Mouse (Mus musculus) mouse embryonic stem cell (cell line): Measurements from ENCODE around the gene Adamtsl3.

Experiments used
- in situ Hi-C, 2 experiments: fragments of 300-500 bp; cut with MboI; formaldehyde crosslinking; loops; 1 replicate in 1 of 2; 3 replicates in 1 of 2; pipeline ENCODE4 v1.14.3; 2019 to 2020; ENCODE audit warnings: low sequenced_read_pairs in 2 of 2, low pct_unique_long_range_greater_than_20kb in 1 of 2, mixed read lengths in 1 of 2; ENCODE audit not compliant: unreplicated experiment in 1 of 2

Adamtsl3 gene

GRCm38 (mm10) chr7:82335211-82336121 lies at the start of gene Adamtsl3:
Gene Adamtsl3 (plus strand): TSS chr7:82335694.
- in situ Hi-C loops, result no loop called here

GRCm38 (mm10) chr7:82287242-82287641 lies 48.3 kb upstream of the Adamtsl3 start:
- in situ Hi-C loops, result loop anchor here in 1 of 2 experiments (25.0 kb wide), 1 partner anchor 500 kb away; the partner anchor contains the start of gene 3110040N11Rik

- in situ Hi-C loops, result loop anchor here in 1 of 2 experiments (25.0 kb wide), 1 partner anchor 506 kb away; the partner anchor contains the start of gene 3110040N11Rik
Observed at GRCm38 (mm10) chr7:82293441-82293840, 42.1 kb upstream of the Adamtsl3 start.

- in situ Hi-C loops, result loop anchor here in 1 of 2 experiments (25.0 kb wide), 1 partner anchor 507 kb away; the partner anchor contains the start of gene 3110040N11Rik
Observed at GRCm38 (mm10) chr7:82294083-82294482, 41.4 kb upstream of the Adamtsl3 start.

- in situ Hi-C loops, result loop anchor here in 1 of 2 experiments (25.0 kb wide), 1 partner anchor 507 kb away; the partner anchor contains the start of gene 3110040N11Rik
Observed at GRCm38 (mm10) chr7:82294611-82295010, 40.9 kb upstream of the Adamtsl3 start.

- in situ Hi-C loops, result no loop called here
Observed at GRCm38 (mm10) chr7:82308398-82308797, 27.1 kb upstream of the Adamtsl3 start.

GRCm38 (mm10) chr7:82318515-82318914 lies 17.0 kb upstream of the Adamtsl3 start:
- in situ Hi-C loops, result no loop called here

- in situ Hi-C loops, result no loop called here
Observed at GRCm38 (mm10) chr7:82326616-82327015, 8.9 kb upstream of the Adamtsl3 start.

GRCm38 (mm10) chr7:82327201-82327600 lies 8.3 kb upstream of the Adamtsl3 start:
- in situ Hi-C loops, result no loop called here

- in situ Hi-C loops, result no loop called here
Observed at GRCm38 (mm10) chr7:82327881-82328280, 7.6 kb upstream of the Adamtsl3 start.

GRCm38 (mm10) chr7:82329831-82330230 lies 5.7 kb upstream of the Adamtsl3 start:
- in situ Hi-C loops, result no loop called here

GRCm38 (mm10) chr7:82330860-82331259 lies 4.6 kb upstream of the Adamtsl3 start:
- in situ Hi-C loops, result no loop called here

GRCm38 (mm10) chr7:82334000-82334399 lies 1.5 kb upstream of the Adamtsl3 start:
- in situ Hi-C loops, result no loop called here

GRCm38 (mm10) chr7:82336132-82336531 lies 638 bp downstream of the Adamtsl3 start:
- in situ Hi-C loops, result no loop called here

GRCm38 (mm10) chr7:82338121-82338520 lies 2.6 kb downstream of the Adamtsl3 start:
- in situ Hi-C loops, result no loop called here

GRCm38 (mm10) chr7:82338532-82338931 lies 3.0 kb downstream of the Adamtsl3 start:
- in situ Hi-C loops, result no loop called here

GRCm38 (mm10) chr7:82339214-82339613 lies 3.7 kb downstream of the Adamtsl3 start:
- in situ Hi-C loops, result no loop called here

- in situ Hi-C loops, result no loop called here
Observed at GRCm38 (mm10) chr7:82341476-82341875, 6.0 kb downstream of the Adamtsl3 start.

- in situ Hi-C loops, result no loop called here
Observed at GRCm38 (mm10) chr7:82346706-82347105, 11.2 kb downstream of the Adamtsl3 start.

GRCm38 (mm10) chr7:82349796-82350195 lies 14.3 kb downstream of the Adamtsl3 start:
- in situ Hi-C loops, result no loop called here
